Mouse (Mus musculus): ENCODE results near the gene Olfr1484. TPM values are rescaled to one million over a fixed set of nuclear protein-coding genes. Genes with fewer than 3 reads are reported as not detected.

Olfr1484 gene
- total RNA-seq (2023): not detected

DNA sequence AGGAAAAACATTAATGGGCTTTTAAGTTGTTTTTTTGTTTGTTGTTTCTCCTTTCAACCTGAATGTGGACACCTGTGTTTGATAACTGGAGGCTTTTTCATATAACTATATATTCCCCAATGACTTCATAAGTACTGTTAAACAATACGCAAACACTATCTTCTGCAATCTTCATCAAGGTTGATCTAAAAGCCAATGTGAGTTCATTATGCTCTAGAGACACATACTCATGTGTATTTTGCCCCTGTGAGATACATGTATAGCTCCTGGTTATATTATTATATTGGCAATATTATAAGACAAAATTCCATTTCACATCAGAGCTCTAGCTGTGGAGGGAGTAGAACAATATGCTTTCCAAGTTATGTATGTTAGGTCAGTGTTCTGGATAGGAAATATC lies at the start of gene Olfr1484:
Gene Olfr1484 (plus strand): TSS at position 301 of the 400 bp plus-strand sequence.

DNA sequence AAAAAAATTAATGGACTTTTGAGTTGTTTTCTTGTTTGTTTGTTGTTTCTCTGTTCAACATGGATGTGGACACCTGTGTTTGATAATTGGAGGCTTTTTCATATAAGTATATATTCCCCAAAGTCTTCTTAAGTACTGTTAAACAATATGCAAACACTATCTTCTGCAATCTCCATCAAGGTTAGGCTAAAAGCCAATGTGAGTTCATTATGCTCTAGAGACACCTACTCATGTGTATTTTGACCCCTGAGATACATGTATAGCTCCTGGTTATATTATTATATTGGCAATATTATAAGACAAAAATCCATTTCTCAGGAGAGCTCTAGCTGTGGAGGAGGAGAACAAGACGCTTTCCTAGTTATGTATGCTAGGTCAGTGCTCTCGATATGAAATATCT lies 33.8 kb downstream of the Olfr1484 start, which contains the start of gene Olfr1487:
Gene Olfr1487 (plus strand): TSS at position 301 of the 400 bp plus-strand sequence.

DNA sequence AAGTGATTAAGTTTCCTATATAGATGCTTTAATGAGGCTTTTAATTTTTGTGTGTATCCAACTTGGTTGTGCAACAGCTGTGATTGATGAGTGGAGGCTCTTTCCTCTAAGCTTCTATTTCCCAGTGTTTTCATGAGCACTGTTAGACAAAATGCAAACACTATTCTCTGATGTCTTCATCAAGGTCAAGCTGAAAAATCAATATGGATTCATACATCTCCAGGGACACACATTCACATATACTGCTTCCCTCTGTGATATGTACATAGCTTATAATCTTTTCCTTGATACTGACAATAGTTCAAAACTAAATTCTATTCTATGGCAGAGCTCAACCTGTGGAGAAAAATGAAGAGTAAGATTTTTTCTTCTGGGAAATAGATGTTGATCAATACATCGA lies 48.0 kb downstream of the Olfr1484 start, which contains the start of gene Olfr1489:
Gene Olfr1489 (plus strand): TSS at position 301 of the 400 bp plus-strand sequence.

Other genes starting within 250 kb of the Olfr1484 start
- not detected for gene Olfr1466, start 244.6 kb upstream of the Olfr1484 start, total RNA-seq (2023)
- gene Olfr1467, start 221.3 kb upstream of the Olfr1484 start, total RNA-seq (2023): not detected
- gene Olfr1469, start 175.7 kb upstream of the Olfr1484 start, total RNA-seq (2023): not detected
- not detected for gene Olfr1471, start 140.1 kb upstream of the Olfr1484 start, total RNA-seq (2023)
- not detected for gene Olfr1472, start 127.4 kb upstream of the Olfr1484 start, total RNA-seq (2023)
- gene Olfr1474, start 113.9 kb upstream of the Olfr1484 start, total RNA-seq (2023): not detected
- gene Olfr1475, start 103.3 kb upstream of the Olfr1484 start, total RNA-seq (2023): not detected
- gene Olfr1477, start 83.0 kb upstream of the Olfr1484 start, total RNA-seq (2023): not detected
- gene Olfr1480, start 55.6 kb upstream of the Olfr1484 start, total RNA-seq (2023): not detected
- gene Olfr1487, start 33.9 kb downstream of the Olfr1484 start, total RNA-seq (2023): not detected
- not detected for gene Olfr1489, start 48.1 kb downstream of the Olfr1484 start, total RNA-seq (2023)
- not detected for gene Olfr1490, start 67.6 kb downstream of the Olfr1484 start, total RNA-seq (2023)
- not detected for gene Olfr1491, start 113.8 kb downstream of the Olfr1484 start, total RNA-seq (2023)
- gene Olfr1493-ps1, start 139.8 kb downstream of the Olfr1484 start, total RNA-seq (2023): not detected
- gene Olfr1494, start 156.2 kb downstream of the Olfr1484 start, total RNA-seq (2023): not detected
- not detected for gene Olfr1495, start 181.1 kb downstream of the Olfr1484 start, total RNA-seq (2023)
- not detected for gene Olfr1496, start 194.4 kb downstream of the Olfr1484 start, total RNA-seq (2023)
- gene Olfr1497, start 214.7 kb downstream of the Olfr1484 start, total RNA-seq (2023): not detected
- not detected for gene Olfr1499, start 235.9 kb downstream of the Olfr1484 start, total RNA-seq (2023)
- not detected for gene Olfr1500, start 247.0 kb downstream of the Olfr1484 start, total RNA-seq (2023)

All from CD4-positive naive resting alpha-beta T cell, adult 76 days (primary cell).